Mouse (Mus musculus): ENCODE measurements at regions not wholly inside any gene's neighbourhood (a gene's known extent, or its start where the extent isn't known, plus 50 kb on each side); places are given as distances from the start of the nearest gene placed in this dataset.

GRCm38 (mm10) chr4:71259897-71260296, 497.9 kb downstream of the Gm11232 start:
- Histone ChIP-seq H3K9me3 (ENCODE audit: low read depth, low read length) (no peaks in the 10 kb centered on the region), H3K36me3 (ENCODE audit: insufficient read depth) (no peaks in the 10 kb centered on the region), H3K27ac (ENCODE audit: low read depth) (no peak overlapping the region), H3K4me3 (ENCODE audit: low read depth, low read length) (no peak overlapping the region), H3K27me3 (ENCODE audit: insufficient read depth, low read length) (no peaks in the 10 kb centered on the region), H3K4me2 (no peak overlapping the region), H3K4me1 (ENCODE audit: insufficient read depth) (no peaks in the 10 kb centered on the region), H3K9ac (no peak overlapping the region)
- TF ChIP-seq CTCF (IDR thresholded peaks at IDR 0.05; ENCODE audit: low read depth) = no peak
- WGBS = 61% methylated on average over 2 of the region's 2 CpGs
- DNase-seq (no peak), ATAC-seq (ENCODE audit: insufficient read depth) (no peak)

- DNase-seq (no peak), ATAC-seq (ENCODE audit: insufficient read depth) (no peak)
- no peak overlapping the region for H3K4me3 ChIP-seq (ENCODE audit: low read depth, low read length)
- no peaks in the 10 kb centered on the region for H3K4me1 ChIP-seq (ENCODE audit: insufficient read depth)
- no peaks in the 10 kb centered on the region for H3K36me3 ChIP-seq (ENCODE audit: insufficient read depth)
- TF ChIP-seq CTCF (IDR thresholded peaks at IDR 0.05; ENCODE audit: low read depth) = no peak
- H3K27ac ChIP-seq (ENCODE audit: low read depth) = no peak overlapping the region
- no peaks in the 10 kb centered on the region for H3K27me3 ChIP-seq (ENCODE audit: insufficient read depth, low read length)
- no peaks in the 10 kb centered on the region for H3K9me3 ChIP-seq (ENCODE audit: low read depth, low read length)
- no peak overlapping the region for H3K4me2 ChIP-seq
- H3K9ac ChIP-seq = no peak overlapping the region
- WGBS = 75% methylated on average over 4 of the region's 4 CpGs
Observed at GRCm38 (mm10) chr4:71230497-71230872, 527.3 kb downstream of the Gm11232 start.

- Histone ChIP-seq H3K4me3 (ENCODE audit: low read depth, low read length) (no peak overlapping the region), H3K27me3 (ENCODE audit: insufficient read depth, low read length) (no peaks in the 10 kb centered on the region), H3K36me3 (ENCODE audit: insufficient read depth) (no peaks in the 10 kb centered on the region), H3K9me3 (ENCODE audit: low read depth, low read length) (no peaks in the 10 kb centered on the region), H3K9ac (no peak overlapping the region), H3K4me1 (ENCODE audit: insufficient read depth) (no peaks in the 10 kb centered on the region), H3K27ac (ENCODE audit: low read depth) (no peak overlapping the region), H3K4me2 (no peak overlapping the region)
- no peak for ATAC-seq (ENCODE audit: insufficient read depth)
- 81% methylated on average over 3 of the region's 3 CpGs for WGBS
- DNase-seq = no peak
- no peak for TF ChIP-seq CTCF (IDR thresholded peaks at IDR 0.05; ENCODE audit: low read depth)
Observed at GRCm38 (mm10) chr4:71229796-71230496, 527.8 kb downstream of the Gm11232 start.

- Histone ChIP-seq H3K36me3 (ENCODE audit: insufficient read depth) (no peaks in the 10 kb centered on the region), H3K9me3 (ENCODE audit: low read depth, low read length) (no peaks in the 10 kb centered on the region), H3K4me2 (no peak overlapping the region), H3K27ac (ENCODE audit: low read depth) (no peak overlapping the region), H3K9ac (no peak overlapping the region), H3K4me3 (ENCODE audit: low read depth, low read length) (no peak overlapping the region), H3K4me1 (ENCODE audit: insufficient read depth) (no peaks in the 10 kb centered on the region), H3K27me3 (ENCODE audit: insufficient read depth, low read length) (no peaks in the 10 kb centered on the region)
- DNase-seq = no peak
- ATAC-seq (ENCODE audit: insufficient read depth) = no peak
- no peak for TF ChIP-seq CTCF (IDR thresholded peaks at IDR 0.05; ENCODE audit: low read depth)
- 44% methylated on average over 4 of the region's 4 CpGs for WGBS
Observed at GRCm38 (mm10) chr4:71226653-71227052, 531.1 kb downstream of the Gm11232 start.

- 64% methylated on average over 3 of the region's 3 CpGs for WGBS
- Histone ChIP-seq H3K36me3 (ENCODE audit: insufficient read depth) (no peaks in the 10 kb centered on the region), H3K9ac (no peak overlapping the region), H3K27ac (ENCODE audit: low read depth) (no peak overlapping the region), H3K4me2 (no peak overlapping the region), H3K4me3 (ENCODE audit: low read depth, low read length) (no peak overlapping the region), H3K27me3 (ENCODE audit: insufficient read depth, low read length) (no peaks in the 10 kb centered on the region), H3K4me1 (ENCODE audit: insufficient read depth) (no peaks in the 10 kb centered on the region), H3K9me3 (ENCODE audit: low read depth, low read length) (no peaks in the 10 kb centered on the region)
- DNase-seq = no peak
- no peak for ATAC-seq (ENCODE audit: insufficient read depth)
- TF ChIP-seq CTCF (IDR thresholded peaks at IDR 0.05; ENCODE audit: low read depth) = no peak
Observed at GRCm38 (mm10) chr4:71218060-71218459, 539.7 kb downstream of the Gm11232 start.

GRCm38 (mm10) chr4:71187801-71188200, 570.0 kb downstream of the Gm11232 start:
- ATAC-seq (ENCODE audit: insufficient read depth) (no peak), DNase-seq (peak; percentile 4)
- 28% methylated on average over 1 of the region's 1 CpGs for WGBS

GRCm38 (mm10) chr4:71177661-71178060, 580.1 kb downstream of the Gm11232 start:
- Histone ChIP-seq H3K9ac (no peak overlapping the region), H3K27me3 (ENCODE audit: insufficient read depth, low read length) (no peaks in the 10 kb centered on the region), H3K4me1 (ENCODE audit: insufficient read depth) (no peaks in the 10 kb centered on the region), H3K36me3 (ENCODE audit: insufficient read depth) (no peaks in the 10 kb centered on the region), H3K9me3 (ENCODE audit: low read depth, low read length) (no peaks in the 10 kb centered on the region), H3K4me3 (ENCODE audit: low read depth, low read length) (no peak overlapping the region), H3K27ac (ENCODE audit: low read depth) (no peak overlapping the region), H3K4me2 (no peak overlapping the region)
- no peak for TF ChIP-seq CTCF (IDR thresholded peaks at IDR 0.05; ENCODE audit: low read depth)
- DNase-seq (no peak), ATAC-seq (ENCODE audit: insufficient read depth) (no peak)
- 82% methylated on average over 2 of the region's 2 CpGs for WGBS

More at GRCm38 (mm10) chr4:71187801-71188200, 570.0 kb downstream of the Gm11232 start:
- no peak overlapping the region for H3K4me3 ChIP-seq (ENCODE audit: low read depth, low read length)
- H3K4me1 ChIP-seq (ENCODE audit: insufficient read depth) = no peaks in the 10 kb centered on the region
- no peaks in the 10 kb centered on the region for H3K9me3 ChIP-seq (ENCODE audit: low read depth, low read length)
- H3K9ac ChIP-seq = no peak overlapping the region
- TF ChIP-seq CTCF (IDR thresholded peaks at IDR 0.05; ENCODE audit: low read depth) = no peak
- H3K27me3 ChIP-seq (ENCODE audit: insufficient read depth, low read length) = no peaks in the 10 kb centered on the region
- H3K36me3 ChIP-seq (ENCODE audit: insufficient read depth) = no peaks in the 10 kb centered on the region
- no peak overlapping the region for H3K4me2 ChIP-seq
- no peak overlapping the region for H3K27ac ChIP-seq (ENCODE audit: low read depth)

All from lung, embryonic 14.5 days (tissue).